Mouse (Mus musculus): ENCODE results near the gene Racgap1.

Racgap1 gene

GRCm38 (mm10) chr15:99590429-99591084, 60.9 kb downstream of the Racgap1 start, which contains the start of gene Aqp5:
Aqp5 (plus strand) TSS chr15:99590782.
- no peak for DNase-seq (ENCODE audit: low spot score)

GRCm38 (mm10) chr15:99589704-99590103, 61.8 kb downstream of the Racgap1 start:
- no peak for DNase-seq (ENCODE audit: low spot score)

- DNase-seq (ENCODE audit: low spot score): no peak
These were observed 62.2 kb downstream of the Racgap1 start for GRCm38 (mm10) chr15:99589237-99589636.

GRCm38 (mm10) chr15:99586525-99586924, 64.9 kb downstream of the Racgap1 start:
- no peak for DNase-seq (ENCODE audit: low spot score)

DNA sequence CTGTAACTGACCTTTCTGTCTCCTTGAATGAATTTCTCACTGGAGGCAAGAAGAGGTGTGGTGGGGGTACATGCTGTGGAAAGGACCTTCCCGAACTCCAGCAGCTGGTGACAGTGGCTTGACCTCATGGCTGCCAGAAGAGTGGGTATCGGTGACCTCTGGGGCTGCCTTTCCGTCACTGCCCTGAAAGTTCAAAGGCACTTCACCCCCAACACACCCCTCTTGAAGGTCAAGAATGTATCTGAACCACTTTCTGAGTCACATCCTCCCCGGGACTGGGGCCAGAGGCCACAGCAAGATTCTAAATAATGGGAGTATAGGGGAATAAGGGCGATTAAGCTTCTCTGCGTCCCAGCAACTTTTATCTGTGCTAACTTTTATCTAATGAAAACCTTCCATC, 65.7 kb downstream of the Racgap1 start:
- no peak for DNase-seq (ENCODE audit: low spot score)

DNA sequence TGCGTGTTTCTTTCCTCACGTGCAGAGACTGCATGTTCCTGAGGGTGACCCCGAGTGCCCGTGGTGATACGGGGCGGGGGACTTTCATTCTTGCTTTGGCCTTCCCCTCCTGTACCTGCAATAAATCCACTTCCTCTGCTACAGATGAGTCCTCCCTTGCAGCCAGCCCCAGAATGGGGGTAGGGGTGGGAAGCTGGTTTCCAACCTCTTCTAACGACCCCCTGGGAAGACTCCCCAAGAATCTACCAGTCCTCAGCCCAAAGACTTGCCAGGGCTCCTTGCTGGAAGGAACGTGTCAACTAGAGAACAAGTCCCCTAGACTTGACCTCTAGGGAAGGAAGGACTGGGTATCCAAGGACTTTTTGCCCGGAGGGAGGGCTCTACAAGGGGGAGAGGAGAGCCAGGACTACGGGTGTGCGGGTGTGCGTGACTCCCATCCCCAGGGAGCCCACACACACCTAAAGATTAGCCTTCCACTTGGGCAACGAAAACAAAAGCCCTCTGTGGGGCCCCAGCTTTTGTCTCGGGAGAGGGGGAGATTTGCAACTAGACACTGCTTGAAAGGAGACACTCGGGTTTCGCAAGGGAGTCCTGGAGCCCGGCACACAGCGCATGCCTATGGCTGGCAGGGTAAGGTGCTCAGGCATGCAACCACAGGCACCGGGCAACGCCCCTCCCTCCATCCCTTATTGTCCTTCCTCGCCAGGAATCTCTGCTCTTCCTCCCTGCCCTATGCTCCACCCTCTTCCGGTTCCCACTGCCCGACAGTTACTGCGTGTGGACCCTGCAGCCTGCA, 66.9 kb downstream of the Racgap1 start:
- no peak for DNase-seq (ENCODE audit: low spot score)

- DNase-seq (ENCODE audit: low spot score): no peak
These were observed 67.8 kb downstream of the Racgap1 start for GRCm38 (mm10) chr15:99583463-99584344.

DNA sequence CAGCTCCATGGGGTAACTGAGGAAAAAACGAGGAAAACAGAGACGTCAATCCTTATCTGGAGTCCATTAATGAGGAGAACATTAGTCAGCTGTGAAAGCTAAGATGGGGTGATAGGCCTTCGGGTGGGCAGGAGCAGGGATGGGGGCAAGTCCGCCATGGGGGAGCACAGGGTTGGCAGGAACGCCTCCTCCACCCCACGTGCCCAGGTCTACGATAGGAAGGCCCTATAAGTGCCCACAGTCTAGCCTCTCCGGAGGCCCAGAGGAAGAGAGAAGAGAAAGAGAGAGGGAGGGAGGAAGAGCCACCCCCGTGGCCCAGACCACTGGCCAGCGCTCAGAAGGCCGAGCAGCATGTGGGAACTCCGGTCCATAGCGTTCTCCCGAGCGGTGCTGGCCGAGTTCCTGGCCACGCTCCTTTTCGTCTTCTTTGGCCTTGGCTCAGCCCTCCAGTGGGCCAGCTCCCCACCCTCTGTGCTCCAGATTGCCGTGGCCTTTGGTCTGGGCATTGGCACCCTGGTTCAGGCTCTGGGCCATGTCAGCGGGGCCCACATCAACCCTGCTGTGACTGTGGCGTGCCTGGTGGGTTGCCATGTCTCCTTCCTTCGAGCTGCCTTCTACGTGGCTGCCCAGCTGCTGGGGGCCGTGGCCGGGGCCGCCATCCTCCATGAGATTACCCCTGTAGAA, 72.5 kb downstream of the Racgap1 start, which contains the start of gene Aqp2:
TSS of gene Aqp2 (plus strand) at position 254 of the 684 bp plus-strand sequence.
- no peak for DNase-seq (ENCODE audit: low spot score)
